Mouse (Mus musculus): ENCODE data around the gene Sgk1.
A peak's percentile ranks its signal among the peaks of the same experiment; 100 is the strongest.

Sgk1 gene

GRCm38 (mm10) chr10:21978421-21978820 lies 96.4 kb downstream of the Sgk1 start:
- no peak for DNase-seq

GRCm38 (mm10) chr10:21979286-21979965 lies 97.4 kb downstream of the Sgk1 start:
- no peak for DNase-seq

- DNase-seq, result no peak
These were observed 98.9 kb downstream of the Sgk1 start for GRCm38 (mm10) chr10:21980780-21981435.

- DNase-seq, result no peak
These were observed 100.3 kb downstream of the Sgk1 start for GRCm38 (mm10) chr10:21982303-21982702.

- DNase-seq, result no peak
These were observed 106.5 kb downstream of the Sgk1 start for GRCm38 (mm10) chr10:21988489-21988888.

- DNase-seq, result peak; percentile 66 to 70
These were observed 109.4 kb downstream of the Sgk1 start for GRCm38 (mm10) chr10:21991351-21991840.

- DNase-seq, result peak; percentile 73 to 76
These were observed 110.2 kb downstream of the Sgk1 start for GRCm38 (mm10) chr10:21991986-21992833.

- peak; percentile 69 to 74 for DNase-seq
These were observed 111.0 kb downstream of the Sgk1 start for GRCm38 (mm10) chr10:21992834-21993514.

- DNase-seq, result peak; percentile 56 to 66
These were observed 111.8 kb downstream of the Sgk1 start for GRCm38 (mm10) chr10:21993515-21994373.

- DNase-seq, result peak; percentile 98 to 99
These were observed 112.5 kb downstream of the Sgk1 start for GRCm38 (mm10) chr10:21994431-21994914.

- DNase-seq, result peak; percentile 64 to 74
These were observed 113.2 kb downstream of the Sgk1 start for GRCm38 (mm10) chr10:21995221-21995620.

- DNase-seq, result peak; percentile 92 to 95
These were observed 113.8 kb downstream of the Sgk1 start for GRCm38 (mm10) chr10:21995661-21996308.

GRCm38 (mm10) chr10:21996660-21997447 lies 114.9 kb downstream of the Sgk1 start:
- no peak for DNase-seq

GRCm38 (mm10) chr10:21997550-21998204 lies 115.7 kb downstream of the Sgk1 start:
- DNase-seq, result no peak

- DNase-seq, result no peak
These were observed 116.7 kb downstream of the Sgk1 start for GRCm38 (mm10) chr10:21998503-21999180.

GRCm38 (mm10) chr10:22000491-22001306 lies 118.7 kb downstream of the Sgk1 start:
- DNase-seq, result no peak

GRCm38 (mm10) chr10:22001621-22002020 lies 119.6 kb downstream of the Sgk1 start:
- DNase-seq, result no peak

GRCm38 (mm10) chr10:22004763-22005162 lies 122.8 kb downstream of the Sgk1 start:
- no peak for DNase-seq

Data from B cell, adult 2 months (primary cell).